Comparison of ENCODE assay signal across 20 mouse cellular contexts in the genomic region with DNA sequence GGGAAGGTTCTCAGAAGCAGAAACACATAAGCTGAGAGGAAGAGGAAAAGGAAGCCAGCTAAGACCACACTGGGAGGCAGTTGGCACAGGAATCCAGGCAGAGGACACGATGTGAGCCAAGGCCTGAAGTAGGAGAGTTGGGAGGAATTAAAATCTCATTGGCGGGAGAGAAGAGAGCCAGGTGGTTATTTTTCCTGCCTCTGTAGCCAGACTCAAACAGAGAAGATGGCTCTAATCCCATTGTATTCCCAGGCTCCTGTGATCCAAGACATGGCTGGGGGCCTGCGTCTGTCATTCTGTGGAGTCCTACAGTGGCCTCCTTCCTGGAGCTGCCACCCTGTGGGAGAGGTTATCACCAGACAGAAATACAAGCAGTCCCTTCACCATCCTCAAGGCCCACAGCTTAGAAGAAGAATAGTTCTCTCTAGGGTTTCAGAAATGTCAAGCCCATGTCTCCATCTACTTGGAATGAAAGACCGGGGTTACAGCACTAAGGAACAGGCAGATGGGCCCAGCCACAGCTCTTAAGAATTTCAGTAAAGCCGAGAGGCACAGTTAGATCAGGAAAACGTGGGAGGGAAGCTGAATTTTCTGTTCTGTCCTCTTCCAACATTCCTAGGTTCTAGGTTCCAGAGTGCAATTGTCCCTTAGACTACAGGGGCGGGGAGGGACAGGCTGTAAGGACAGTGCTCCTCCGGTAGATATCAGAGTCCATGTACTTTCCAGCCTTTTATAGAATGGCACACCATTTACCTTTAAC.
DNase-seq lines count a peak whose midpoint lies in the region; ATAC-seq and TF ChIP-seq lines count a peak whose summit lies in the region.
"Had no signal": no experiment of that assay in that cellular context is flagged by ENCODE, and none has a peak within 500 bp of the region (broad histone marks: within the 10 kb centered on the region; RNA-seq: fewer than 3 reads in every experiment).

No protein-coding gene starts in this region.

- H3K9ac ChIP-seq in kidney, embryonic 16.5 days (replicated peaks; ENCODE audit: low read length), result no peak overlapping the region
- no peak overlapping the region for H3K9ac ChIP-seq in lung, postnatal 0 days (replicated peaks; ENCODE audit: low read depth)
- H3K9ac ChIP-seq: forebrain, embryonic 12.5 days; heart, embryonic 15.5 days; limb, embryonic 15.5 days; liver, embryonic 15.5 days; midbrain, embryonic 12.5 days; neural tube, embryonic 13.5 days had no signal

- H3K27me3 ChIP-seq in kidney, embryonic 16.5 days (ENCODE audit: insufficient read depth, low read length), result no peaks in the 10 kb centered on the region
- H3K27me3 ChIP-seq in embryonic facial prominence, embryonic 10.5 days (replicated peaks; ENCODE audit: low read depth, poor library complexity, severe bottlenecking), result no peaks in the 10 kb centered on the region
- no peaks in the 10 kb centered on the region for H3K27me3 ChIP-seq in lung, postnatal 0 days (replicated peaks; ENCODE audit: insufficient read depth, low read length)
- H3K27me3 ChIP-seq: CH12.LX; heart, embryonic 15.5 days; limb, embryonic 15.5 days; liver, embryonic 15.5 days had no signal

- H3K9me3 ChIP-seq in kidney, embryonic 16.5 days (ENCODE audit: low read length), result no peaks in the 10 kb centered on the region
- no peaks in the 10 kb centered on the region for H3K9me3 ChIP-seq in embryonic facial prominence, embryonic 10.5 days
- H3K9me3 ChIP-seq in lung, postnatal 0 days (ENCODE audit: low read length), result no peaks in the 10 kb centered on the region
- H3K9me3 ChIP-seq: forebrain, embryonic 12.5 days; heart, embryonic 15.5 days; limb, embryonic 15.5 days; liver, embryonic 15.5 days; midbrain, embryonic 12.5 days; neural tube, embryonic 13.5 days had no signal

- no peak for ATAC-seq in kidney, embryonic 16.5 days (ENCODE audit: low FRiP score, low TSS enrichment)
- ATAC-seq in cerebellum, adult (ENCODE audit: insufficient number of reproducible peaks, low FRiP score, low TSS enrichment), result peak; percentile 77
- no peak for ATAC-seq in lung, postnatal 0 days

- H3K36me3 ChIP-seq in kidney, embryonic 16.5 days (ENCODE audit: insufficient read depth, low read length), result no peaks in the 10 kb centered on the region
- H3K36me3 ChIP-seq in embryonic facial prominence, embryonic 10.5 days (replicated peaks), result no peaks in the 10 kb centered on the region
- no peaks in the 10 kb centered on the region for H3K36me3 ChIP-seq in lung, postnatal 0 days (ENCODE audit: insufficient read depth, low read length)
- H3K36me3 ChIP-seq: forebrain, embryonic 12.5 days; heart, embryonic 15.5 days; limb, embryonic 15.5 days; liver, embryonic 15.5 days; midbrain, embryonic 12.5 days; neural tube, embryonic 13.5 days had no signal

- peak overlapping the region; percentile 51; the same call in 1 of the 2 replicates for H3K27ac ChIP-seq in kidney, embryonic 16.5 days (ENCODE audit: low read length)
- 0 out of 2 replicates have a peak overlapping the region, but pooled peaks have one; percentile 6 for H3K27ac ChIP-seq in embryonic facial prominence, embryonic 10.5 days (replicated peaks)
- no peak overlapping the region for H3K27ac ChIP-seq in lung, postnatal 0 days (ENCODE audit: low read length)
- H3K27ac ChIP-seq: forebrain, embryonic 12.5 days; heart, embryonic 15.5 days; limb, embryonic 15.5 days; liver, embryonic 15.5 days; midbrain, embryonic 12.5 days; neural tube, embryonic 13.5 days had no signal

- H3K4me2 ChIP-seq in kidney, embryonic 16.5 days (replicated peaks; ENCODE audit: low read depth, low read length), result no peak overlapping the region
- no peak overlapping the region for H3K4me2 ChIP-seq in lung, postnatal 0 days (replicated peaks; ENCODE audit: low read depth, low read length)
- H3K4me2 ChIP-seq: forebrain, embryonic 12.5 days; heart, embryonic 15.5 days; limb, embryonic 15.5 days; liver, embryonic 15.5 days; midbrain, embryonic 12.5 days; neural tube, embryonic 13.5 days had no signal

- H3K4me1 ChIP-seq in kidney, embryonic 16.5 days (ENCODE audit: insufficient read depth, low read length), result peaks cover 31% of the 10 kb centered on the region
- H3K4me1 ChIP-seq in embryonic facial prominence, embryonic 10.5 days, result peaks cover 29% of the 10 kb centered on the region
- H3K4me1 ChIP-seq in lung, postnatal 0 days (ENCODE audit: insufficient read depth, low read depth, low read length), result no peaks in the 10 kb centered on the region
- H3K4me1 ChIP-seq: heart, embryonic 15.5 days; liver, embryonic 15.5 days had no signal

- no peak for DNase-seq in kidney, postnatal 25 days
- peak; percentile 97 for DNase-seq in cerebellum, adult 9-10 months
- no peak for DNase-seq in embryonic facial prominence, embryonic 10.5 days (ENCODE audit: low spot score)
- DNase-seq in lung, postnatal 0 days (ENCODE audit: low spot score), result no peak
- no peak for DNase-seq in kidney, adult 8-10 months
- DNase-seq: gastrocnemius, postnatal 36 days; heart, postnatal 4 days; kidney, adult 9 months; lung, postnatal 10 days; spleen, adult 18-20 months; thymus, postnatal 36 days had no signal

- WGBS in kidney, embryonic 16.5 days, result 76% methylated on average over 8 of the region's 8 CpGs
- WGBS in embryonic facial prominence, embryonic 10.5 days, result 86% methylated on average over 8 of the region's 8 CpGs
- 75% methylated on average over 8 of the region's 8 CpGs for WGBS in lung, postnatal 0 days

- no peak for TF ChIP-seq EP300 in lung, postnatal 0 days (IDR thresholded peaks at IDR 0.05)

- no peak overlapping the region for H3K4me3 ChIP-seq in kidney, embryonic 16.5 days (ENCODE audit: low read length)
- no peak overlapping the region for H3K4me3 ChIP-seq in embryonic facial prominence, embryonic 10.5 days
- no peak overlapping the region for H3K4me3 ChIP-seq in lung, postnatal 0 days (ENCODE audit: low read depth, low read length)
- H3K4me3 ChIP-seq: forebrain, embryonic 12.5 days; heart, embryonic 15.5 days; limb, embryonic 15.5 days; liver, embryonic 15.5 days; midbrain, embryonic 12.5 days; neural tube, embryonic 13.5 days had no signal

- TF ChIP-seq CTCF in lung, postnatal 0 days (IDR thresholded peaks at IDR 0.05), result no peak
